Mouse (Mus musculus): ENCODE results near the gene Tulp4. TPM values are rescaled to one million over a fixed set of nuclear protein-coding genes. Genes with fewer than 3 reads are reported as not detected.
"Not testable (repeated sequence)": the region's sequence is repeated elsewhere in the genome, so short reads cannot be mapped to it uniquely, and the experiment has no call there.

The Tulp4 gene
- polyA plus RNA-seq, 1 experiment from 2014 or later = 171 TPM

DNA sequence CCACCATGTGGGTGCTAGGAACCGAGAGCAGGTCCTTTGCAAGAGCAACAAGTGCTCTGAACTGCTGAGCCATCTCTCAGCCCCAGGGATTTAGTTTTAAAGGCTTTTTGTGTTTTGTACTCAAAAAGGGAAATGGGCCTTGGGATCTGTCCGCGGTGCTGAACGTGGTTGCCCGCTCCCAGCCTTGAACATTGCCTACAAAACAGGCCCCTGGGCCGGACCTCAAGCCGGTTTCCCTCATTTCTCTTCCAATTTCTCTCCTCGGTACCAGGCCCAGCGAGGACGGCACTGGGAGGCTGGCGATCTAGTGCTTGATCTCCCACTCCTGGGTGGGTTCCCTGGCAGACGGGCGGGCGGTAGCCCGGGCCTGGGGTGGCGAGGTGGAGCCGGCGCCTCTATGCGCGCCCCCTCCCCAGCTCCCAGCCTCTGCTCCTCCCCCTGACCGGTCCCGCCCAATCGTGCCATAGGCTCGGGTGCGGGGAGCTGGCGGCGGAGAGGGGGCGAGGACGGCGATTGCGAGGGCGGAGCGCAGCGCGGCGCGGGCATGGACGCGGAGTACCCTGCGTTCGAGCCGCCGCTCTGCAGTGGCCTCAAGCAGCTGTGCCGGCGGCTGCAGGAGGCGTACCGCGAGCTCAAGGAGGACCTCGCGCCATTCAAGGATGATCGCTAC, 150.3 kb downstream of the Tulp4 start, which contains the start of gene Tmem181a:
Gene Tmem181a (plus strand): TSS at position 461 of the 670 bp plus-strand sequence.
- not testable (repeated sequence) for H3K27ac ChIP-seq; H3K4me1 ChIP-seq (replicated peaks); H3K36me3 ChIP-seq; H3K27me3 ChIP-seq; H3K9me3 ChIP-seq
- Histone ChIP-seq H3K9ac (replicated peaks) (0 out of 2 replicates have a peak within 1 kb of the TSS, but pooled peaks have one; percentile 36), H3K4me2 (replicated peaks) (peak within 1 kb of the TSS; percentile 49), H3K4me3 (replicated peaks) (peak within 1 kb of the TSS; percentile 37)
- WGBS = 0% methylated on average over 7 of the region's 51 CpGs
- peak; percentile 87 for ATAC-seq

DNA sequence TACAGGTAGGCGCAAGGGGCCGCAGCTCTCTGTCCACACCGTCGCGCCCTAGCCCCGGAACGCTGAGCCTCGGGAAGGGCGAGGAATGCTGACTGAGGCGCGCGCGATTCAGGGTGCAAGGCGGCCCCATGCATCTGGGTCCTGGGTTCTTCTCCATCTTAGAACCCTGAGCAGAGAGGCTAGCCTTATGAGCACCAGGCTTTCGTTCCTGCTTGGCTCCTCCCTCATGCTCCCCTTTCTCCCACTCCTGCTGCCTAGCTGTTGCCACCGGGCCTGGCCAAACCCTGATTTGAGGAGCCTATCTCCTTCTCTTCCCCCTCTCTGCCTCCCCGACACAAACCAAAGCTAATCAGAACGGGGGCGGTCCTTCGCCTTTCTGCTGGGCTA, 150.8 kb downstream of the Tulp4 start:
- H3K4me1 ChIP-seq (replicated peaks); H3K9me3 ChIP-seq; H3K36me3 ChIP-seq; H3K27me3 ChIP-seq; H3K27ac ChIP-seq: not testable (repeated sequence)
- Histone ChIP-seq H3K4me2 (replicated peaks) (peak overlapping the region; percentile 49), H3K4me3 (replicated peaks) (peak overlapping the region; percentile 37), H3K9ac (replicated peaks) (0 out of 2 replicates have a peak overlapping the region, but pooled peaks have one; percentile 36)
- peak; percentile 70 for ATAC-seq
- WGBS = 4% methylated on average over 6 of the region's 20 CpGs

DNA sequence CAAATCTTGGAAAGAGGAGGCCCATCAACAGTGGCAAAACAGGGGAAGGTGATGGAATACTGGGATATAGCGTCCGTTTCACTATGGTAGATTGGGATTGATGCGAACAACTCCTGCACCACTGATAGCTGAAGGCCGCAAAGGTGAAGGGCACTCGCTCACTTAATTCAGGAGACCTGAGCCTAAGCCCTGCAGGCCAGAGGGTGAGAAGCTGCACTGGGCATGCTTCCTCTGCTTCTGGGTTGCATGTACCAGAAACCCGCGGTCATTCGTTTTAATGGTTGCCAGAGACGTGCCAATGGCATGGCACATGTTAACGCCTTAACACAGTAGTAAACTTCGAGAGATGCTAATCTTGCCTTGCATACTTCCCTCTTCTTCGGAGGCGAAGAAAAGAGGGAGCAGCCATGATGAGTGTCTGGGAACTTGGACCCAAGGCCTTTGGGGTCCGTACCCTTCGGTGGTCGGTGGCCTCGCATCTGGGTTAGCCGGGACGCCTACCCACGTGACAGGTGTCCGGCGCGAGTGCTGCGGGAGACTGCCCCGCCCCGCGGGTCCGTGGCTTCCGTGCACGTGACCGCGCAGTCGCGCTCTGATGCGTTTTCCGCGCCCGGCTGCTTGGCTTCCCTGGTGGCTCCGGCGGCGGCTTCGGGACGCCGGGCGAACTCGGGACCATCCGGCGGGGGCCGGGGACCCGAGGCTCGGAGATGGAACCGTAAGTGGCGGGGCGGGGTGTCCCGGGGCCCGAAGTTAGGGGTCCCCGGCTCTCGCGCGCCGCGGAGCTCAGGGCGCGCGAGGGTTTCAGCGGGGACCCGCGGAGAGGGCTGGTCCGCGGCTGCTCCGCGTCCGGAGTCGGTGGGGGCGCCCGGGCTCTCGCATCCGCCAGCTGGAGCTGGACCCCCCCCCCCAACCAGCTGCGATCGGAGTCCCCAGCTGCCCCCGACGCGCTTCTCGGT, 163.9 kb downstream of the Tulp4 start:
- H3K36me3 ChIP-seq; H3K27ac ChIP-seq; H3K27me3 ChIP-seq; H3K4me1 ChIP-seq (replicated peaks); H3K9me3 ChIP-seq: not testable (repeated sequence)
- Histone ChIP-seq H3K9ac (replicated peaks) (peak overlapping the region; percentile 64; the same call in 1 of the 2 replicates), H3K4me3 (replicated peaks) (peak overlapping the region; percentile 50), H3K4me2 (replicated peaks) (peak overlapping the region; percentile 65)
- 1% methylated on average over 67 of the region's 84 CpGs for WGBS
- ATAC-seq = peak; percentile 72

DNA sequence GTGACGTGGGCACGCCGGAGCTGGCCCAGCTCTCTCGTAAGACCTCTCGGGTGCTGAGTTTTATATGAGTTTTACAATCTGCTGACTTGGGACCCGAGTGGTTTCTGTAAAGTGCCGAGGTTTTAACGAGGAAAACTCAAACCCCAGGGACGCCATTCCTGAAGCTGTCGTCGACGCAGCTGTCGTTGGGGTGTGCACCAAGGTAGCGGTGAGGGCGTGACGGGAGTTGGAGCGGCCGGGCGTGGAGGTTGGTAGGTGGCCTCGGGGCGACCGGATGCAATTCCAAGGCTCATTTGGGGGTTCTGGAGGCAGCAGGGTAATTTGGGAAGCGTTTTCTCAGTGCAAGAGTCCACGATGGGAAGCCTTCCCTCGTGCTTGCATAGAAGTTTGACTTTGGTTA, 164.6 kb downstream of the Tulp4 start:
- Histone ChIP-seq H3K9ac (replicated peaks) (peak overlapping the region; percentile 64; the same call in 1 of the 2 replicates), H3K4me3 (replicated peaks) (peak overlapping the region; percentile 50), H3K4me2 (replicated peaks) (peak overlapping the region; percentile 65)
- ATAC-seq = peak; percentile 46; the same call in 1 of the 2 replicates
- H3K27ac ChIP-seq; H3K36me3 ChIP-seq; H3K27me3 ChIP-seq; H3K9me3 ChIP-seq; H3K4me1 ChIP-seq (replicated peaks): not testable (repeated sequence)
- 2% methylated on average over 25 of the region's 25 CpGs for WGBS

DNA sequence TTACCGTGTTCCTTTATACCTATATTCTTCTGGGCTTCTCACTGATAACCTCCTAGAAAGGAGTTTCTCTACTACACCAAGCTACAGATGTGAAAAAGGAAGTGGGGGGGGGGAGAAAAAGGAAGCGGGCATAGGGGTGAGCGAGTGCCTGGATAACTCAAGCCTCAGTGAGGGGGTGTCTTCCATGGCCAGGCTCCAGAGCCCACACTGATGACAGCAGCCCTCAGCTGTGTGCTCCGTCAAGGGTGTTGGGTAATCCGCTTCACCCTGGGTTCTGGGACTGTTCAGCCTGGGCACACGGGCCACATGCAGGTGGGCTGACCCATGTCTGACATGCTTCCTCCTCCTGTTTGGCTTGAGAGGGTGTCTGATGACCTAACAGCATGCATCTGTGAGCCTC, 165.7 kb downstream of the Tulp4 start:
- H3K4me2 ChIP-seq (replicated peaks); H3K36me3 ChIP-seq; H3K4me1 ChIP-seq (replicated peaks); H3K27ac ChIP-seq; H3K9ac ChIP-seq (replicated peaks); H3K4me3 ChIP-seq (replicated peaks); H3K9me3 ChIP-seq; ATAC-seq; H3K27me3 ChIP-seq: not testable (repeated sequence)
- 96% methylated on average over 6 of the region's 6 CpGs for WGBS

DNA sequence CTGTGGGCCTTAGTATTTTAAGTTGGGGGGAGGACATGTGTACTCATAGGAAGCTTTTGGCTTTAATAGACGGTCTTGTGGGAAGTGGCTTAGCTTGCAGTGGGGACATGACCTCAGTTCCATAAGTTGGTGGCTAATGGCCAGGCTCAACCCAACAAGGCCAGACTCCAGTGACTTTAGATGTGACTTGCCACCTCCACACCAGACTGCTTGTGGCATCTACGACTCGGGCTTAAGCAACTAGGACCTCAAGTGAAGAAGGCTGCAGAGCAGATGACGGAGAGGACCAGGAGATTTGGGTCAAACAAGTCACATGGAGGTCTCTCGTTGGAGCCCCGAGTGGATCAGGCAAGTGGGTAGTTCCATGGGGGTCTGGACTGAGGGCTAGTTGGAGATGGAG, 168.5 kb downstream of the Tulp4 start:
- not testable (repeated sequence) for H3K27ac ChIP-seq; ATAC-seq; H3K9me3 ChIP-seq; H3K9ac ChIP-seq (replicated peaks); H3K4me2 ChIP-seq (replicated peaks); H3K4me3 ChIP-seq (replicated peaks); H3K36me3 ChIP-seq; H3K27me3 ChIP-seq; H3K4me1 ChIP-seq (replicated peaks)
- 91% methylated on average over 6 of the region's 6 CpGs for WGBS

DNA sequence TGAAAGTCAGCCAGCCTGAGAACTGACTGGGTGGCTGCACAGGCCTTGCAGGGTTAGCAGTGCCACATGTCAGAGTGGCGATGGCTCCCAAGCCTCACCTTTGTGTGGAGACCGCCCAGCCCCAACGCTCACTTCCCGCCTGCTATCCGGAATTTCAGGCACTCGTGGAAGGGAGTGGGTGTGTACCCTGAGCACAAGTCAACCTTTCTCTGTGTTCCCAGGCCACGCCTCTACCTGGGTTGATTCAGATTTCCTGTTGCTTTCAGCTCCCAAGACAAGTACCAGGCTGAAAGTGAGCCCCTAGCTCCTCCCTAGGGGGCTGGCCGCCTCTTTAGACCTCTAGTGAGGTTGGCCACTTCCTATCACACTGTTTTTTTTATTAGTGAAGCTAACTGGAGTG, 173.0 kb downstream of the Tulp4 start:
- not testable (repeated sequence) for H3K36me3 ChIP-seq; H3K9me3 ChIP-seq; H3K9ac ChIP-seq (replicated peaks); H3K27me3 ChIP-seq; ATAC-seq; H3K4me2 ChIP-seq (replicated peaks); H3K4me3 ChIP-seq (replicated peaks); H3K27ac ChIP-seq; H3K4me1 ChIP-seq (replicated peaks)
- whole genome bisulfite sequencing = 81% methylated on average over 8 of the region's 8 CpGs

DNA sequence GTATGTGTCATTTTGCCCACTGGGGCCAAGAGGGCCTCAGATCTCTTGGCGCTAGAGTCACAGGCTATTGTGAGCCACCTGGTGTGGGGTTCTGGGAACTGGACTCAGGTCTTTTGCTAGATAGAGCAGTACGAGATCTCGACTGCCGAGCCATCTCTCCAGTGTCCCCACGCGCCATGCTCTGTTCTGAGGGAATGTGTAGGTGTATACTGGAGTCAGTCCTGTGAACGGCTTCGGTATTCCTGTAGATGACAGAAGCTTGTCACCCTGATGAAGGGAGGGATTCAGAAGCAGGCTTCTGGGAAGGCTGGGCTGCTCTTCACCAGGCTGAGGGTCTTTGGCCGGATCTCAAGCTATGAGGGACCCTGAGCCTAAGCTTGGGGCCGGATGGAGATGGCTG, 173.5 kb downstream of the Tulp4 start:
- H3K9ac ChIP-seq (replicated peaks); H3K27ac ChIP-seq; H3K4me3 ChIP-seq (replicated peaks); H3K9me3 ChIP-seq; H3K36me3 ChIP-seq; ATAC-seq; H3K4me2 ChIP-seq (replicated peaks); H3K4me1 ChIP-seq (replicated peaks); H3K27me3 ChIP-seq: not testable (repeated sequence)
- 86% methylated on average over 8 of the region's 10 CpGs for WGBS

DNA sequence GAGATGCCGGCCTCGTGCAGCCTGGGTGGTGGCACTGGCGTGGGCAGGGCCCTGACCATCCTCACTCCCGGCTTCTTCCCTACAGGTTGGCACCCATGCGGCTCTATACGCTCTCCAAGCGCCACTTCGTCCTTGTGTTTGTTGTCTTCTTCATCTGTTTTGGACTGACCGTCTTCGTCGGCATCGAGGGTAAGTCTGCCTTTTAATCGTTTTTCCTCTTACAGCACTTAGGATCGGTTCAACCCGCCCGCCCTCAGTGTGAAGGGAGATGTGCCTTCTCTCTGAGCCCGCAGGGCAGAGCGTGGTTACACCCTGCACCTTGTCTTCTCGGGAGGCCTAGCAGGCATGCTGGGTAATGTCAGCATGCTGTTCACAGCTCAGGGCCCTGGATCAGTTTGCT, 174.3 kb downstream of the Tulp4 start:
- not testable (repeated sequence) for H3K27me3 ChIP-seq; H3K36me3 ChIP-seq; H3K27ac ChIP-seq; H3K9ac ChIP-seq (replicated peaks); ATAC-seq; H3K9me3 ChIP-seq; H3K4me3 ChIP-seq (replicated peaks); H3K4me2 ChIP-seq (replicated peaks); H3K4me1 ChIP-seq (replicated peaks)
- WGBS = 98% methylated on average over 18 of the region's 19 CpGs

DNA sequence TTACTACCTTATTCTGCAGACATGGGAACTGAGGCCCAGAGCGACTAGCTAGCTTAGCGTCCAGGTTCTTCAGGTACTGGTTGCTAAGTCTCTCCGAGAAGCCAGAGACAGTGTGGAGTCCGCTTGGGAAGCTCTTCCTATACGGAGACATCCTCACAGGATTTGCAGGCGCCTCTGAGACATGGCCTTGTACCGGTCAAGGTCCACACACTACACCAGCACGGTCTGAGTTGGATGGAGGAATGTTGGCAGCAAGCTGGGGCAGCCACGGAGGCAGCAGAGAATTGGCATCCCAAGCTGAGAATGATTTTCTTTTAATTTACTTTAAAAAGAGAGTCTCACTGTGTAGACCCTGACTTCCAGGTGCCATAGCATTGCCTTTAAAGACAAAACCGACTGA, 176.9 kb downstream of the Tulp4 start:
- H3K36me3 ChIP-seq; H3K9me3 ChIP-seq; H3K4me2 ChIP-seq (replicated peaks); H3K27me3 ChIP-seq; H3K4me3 ChIP-seq (replicated peaks); ATAC-seq; H3K9ac ChIP-seq (replicated peaks); H3K4me1 ChIP-seq (replicated peaks); H3K27ac ChIP-seq: not testable (repeated sequence)
- 95% methylated on average over 8 of the region's 10 CpGs for WGBS

DNA sequence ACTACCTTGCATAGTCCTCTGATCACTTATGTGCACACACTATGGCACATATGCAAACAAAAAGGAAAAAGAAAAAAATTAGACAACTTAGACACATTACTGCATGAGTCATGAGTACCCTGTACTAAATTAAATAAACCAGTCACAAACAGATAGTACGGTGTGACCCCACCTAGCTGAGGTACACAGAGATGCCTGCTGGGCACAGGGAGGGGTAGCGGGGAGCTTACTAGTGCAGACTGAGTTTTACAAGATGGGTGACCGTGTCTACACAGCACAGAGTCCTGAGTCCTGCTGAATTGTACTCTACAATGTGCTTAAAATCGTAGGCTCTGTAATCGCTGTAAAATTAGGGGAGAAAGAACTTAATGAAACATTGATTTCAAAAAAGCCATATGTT, 179.9 kb downstream of the Tulp4 start:
- H3K9ac ChIP-seq (replicated peaks); H3K27me3 ChIP-seq; H3K4me3 ChIP-seq (replicated peaks); H3K36me3 ChIP-seq; H3K9me3 ChIP-seq; H3K4me1 ChIP-seq (replicated peaks); H3K4me2 ChIP-seq (replicated peaks); ATAC-seq; H3K27ac ChIP-seq: not testable (repeated sequence)
- 94% methylated on average over 5 of the region's 5 CpGs for WGBS

DNA sequence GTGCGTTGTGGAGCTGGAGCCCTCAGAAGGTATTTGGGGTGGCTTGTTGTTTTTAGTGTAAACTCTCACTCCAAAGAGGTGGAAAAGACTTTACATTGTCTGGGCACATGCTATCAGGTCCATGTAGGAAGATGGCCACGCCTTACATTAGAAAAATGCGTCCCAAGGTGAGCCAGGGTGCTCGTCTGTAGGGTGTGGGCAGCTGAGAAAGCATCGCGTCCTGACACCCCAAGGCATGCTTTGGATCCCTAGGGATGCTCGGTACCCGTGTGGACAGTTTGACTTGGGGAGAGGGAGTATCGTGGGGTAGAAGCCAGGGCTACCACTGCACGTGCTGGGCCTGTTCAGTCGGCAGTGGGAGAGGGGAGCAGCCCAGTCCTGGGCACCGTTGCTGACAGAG, 182.8 kb downstream of the Tulp4 start:
- H3K9me3 ChIP-seq; H3K4me3 ChIP-seq (replicated peaks); H3K27me3 ChIP-seq; ATAC-seq; H3K27ac ChIP-seq; H3K9ac ChIP-seq (replicated peaks); H3K36me3 ChIP-seq; H3K4me2 ChIP-seq (replicated peaks); H3K4me1 ChIP-seq (replicated peaks): not testable (repeated sequence)
- 95% methylated on average over 12 of the region's 12 CpGs for WGBS
